Mouse (Mus musculus): ENCODE data around the gene Gm6812. TPM values are rescaled to one million over a fixed set of nuclear protein-coding genes. Genes with fewer than 3 reads are reported as not detected.
"Not testable (repeated sequence)": the region's sequence is repeated elsewhere in the genome, so short reads cannot be mapped to it uniquely, and the experiment has no call there.

Gene Gm6812
- not detected in 2 replicates for polyA plus RNA-seq (2015; fragmentation: Nextera tagmentation; extraction: Ambion mirVana)

GRCm38 (mm10) chrX:68892953-68893352, at the start of gene Gm6812:
Gene Gm6812, minus strand, starts transcription at chrX:68893053.
- 51% methylated on average over 5 of the region's 5 CpGs for WGBS (ENCODE audit: insufficient replicate concordance)
- H3K9me3 ChIP-seq (replicated peaks); ATAC-seq (ENCODE audit: insufficient read depth); H3K9ac ChIP-seq; H3K36me3 ChIP-seq (replicated peaks); H3K27ac ChIP-seq (replicated peaks); H3K4me3 ChIP-seq (replicated peaks); H3K4me2 ChIP-seq; H3K4me1 ChIP-seq (replicated peaks); H3K27me3 ChIP-seq: not testable (repeated sequence)

- Histone ChIP-seq H3K9me3 (replicated peaks) (no peaks in the 10 kb centered on the region), H3K9ac (no peak overlapping the region), H3K4me3 (replicated peaks) (no peak overlapping the region), H3K4me2 (no peak overlapping the region), H3K4me1 (replicated peaks) (no peaks in the 10 kb centered on the region), H3K36me3 (replicated peaks) (no peaks in the 10 kb centered on the region), H3K27ac (replicated peaks) (no peak overlapping the region), H3K27me3 (no peaks in the 10 kb centered on the region)
- ATAC-seq (ENCODE audit: insufficient read depth): no peak
- WGBS (ENCODE audit: insufficient replicate concordance): 28% methylated on average over 2 of the region's 2 CpGs
Observed at GRCm38 (mm10) chrX:68865145-68865544, 27.7 kb downstream of the Gm6812 start.

Other genes with a start within 250 kb of the Gm6812 start
- 22.5 and 22.9 TPM in 2 replicates for gene Fmr1, start 214.5 kb downstream of the Gm6812 start, polyA plus RNA-seq (2015; fragmentation: Nextera tagmentation; extraction: Ambion mirVana)
- gene Fmr1nb, start 131.2 kb downstream of the Gm6812 start, polyA plus RNA-seq (2015; fragmentation: Nextera tagmentation; extraction: Ambion mirVana): 0.59 and 0.75 TPM in 2 replicates
- 0.69 and 1.4 TPM in 2 replicates for gene Gm14698, start 72.0 kb downstream of the Gm6812 start, polyA plus RNA-seq (2015; fragmentation: Nextera tagmentation; extraction: Ambion mirVana)